Mouse (Mus musculus) embryonic facial prominence, embryonic 11.5 days (tissue): Measurements from ENCODE around the gene Fam13c. TPM values are rescaled to one million over a fixed set of nuclear protein-coding genes. Genes with fewer than 3 reads are reported as not detected.

ENCODE experiments used
- ATAC-seq: fragments of 200-750 bp; cut with Nextera tagmentation; replicated peaks from 2 replicates; pipeline ENCODE4 v1.8.0; 2017; ENCODE audit warnings: low read depth; ENCODE audit not compliant: insufficient number of reproducible peaks, low FRiP score, low TSS enrichment
- DNase-seq: peaks from one replicate; pipeline ENCODE4 v3.0.0-alpha.2; 2015; ENCODE audit warnings: low spot score
- H3K27ac ChIP-seq: fragments of 300-500 bp; sonication (generic); replicated peaks from 2 replicates; pipeline ENCODE4 v1.5.1; 2014; ENCODE audit warnings: mild to moderate bottlenecking, low read depth, low read length, control low read depth
- H3K27me3 ChIP-seq: fragments of 300-500 bp; sonication (generic); 2 replicates; pipeline ENCODE4 v1.6.1; 2014; ENCODE audit warnings: mild to moderate bottlenecking, low read length, moderate library complexity, mixed read lengths; ENCODE audit not compliant: control insufficient read depth, insufficient read depth
- H3K36me3 ChIP-seq: fragments of 300-500 bp; sonication (generic); replicated peaks from 2 replicates; pipeline ENCODE4 v1.6.1; 2014; ENCODE audit warnings: low read depth, mild to moderate bottlenecking, low read length, moderate library complexity, mixed read lengths; ENCODE audit not compliant: control insufficient read depth, insufficient read depth
- H3K4me1 ChIP-seq: fragments of 300-500 bp; sonication (generic); 2 replicates; pipeline ENCODE4 v1.6.1; 2014; ENCODE audit warnings: low read length, mixed read lengths; ENCODE audit not compliant: control insufficient read depth, insufficient read depth
- H3K4me2 ChIP-seq: fragments of 300-500 bp; sonication (generic); 2 replicates; pipeline ENCODE4 v1.6.1; 2014; ENCODE audit warnings: low read depth, mild to moderate bottlenecking, control low read depth, low read length, moderate library complexity
- H3K4me3 ChIP-seq: fragments of 300-500 bp; sonication (generic); 2 replicates; pipeline ENCODE4 v1.5.1; 2014; ENCODE audit warnings: low read depth, low read length, control low read depth
- H3K9ac ChIP-seq: fragments of 300-500 bp; sonication (generic); replicated peaks from 2 replicates; pipeline ENCODE4 v1.6.1; 2014; ENCODE audit warnings: mild to moderate bottlenecking, control low read depth, low read length
- H3K9me3 ChIP-seq: fragments of 300-500 bp; sonication (generic); replicated peaks from 2 replicates; pipeline ENCODE4 v1.6.1; 2016; ENCODE audit warnings: mild to moderate bottlenecking, low read length, inconsistent platforms, mixed read lengths; ENCODE audit not compliant: control insufficient read depth
- WGBS: fragments of 180-500 bp; shearing (Covaris S2); extraction: QIAGEN DNeasy Blood & Tissue Kit; methylation state at CpG from one replicate; pipeline ENCODE4 v1.1.7; 2014; 5-methylcytosine and 5-hydroxymethylcytosine counted together
- polyA plus RNA-seq: library from polyadenylated mRNA; unstranded; fragments of >200 nt; fragmentation: Nextera tagmentation; extraction: Ambion mirVana; gene quantifications from 2 replicates; pipeline ENCODE4 v1.2.1, GENCODE M21; 2014

Fam13c gene
- polyA plus RNA-seq, 1 experiment from 2014 or later, result 11.4 TPM

DNA sequence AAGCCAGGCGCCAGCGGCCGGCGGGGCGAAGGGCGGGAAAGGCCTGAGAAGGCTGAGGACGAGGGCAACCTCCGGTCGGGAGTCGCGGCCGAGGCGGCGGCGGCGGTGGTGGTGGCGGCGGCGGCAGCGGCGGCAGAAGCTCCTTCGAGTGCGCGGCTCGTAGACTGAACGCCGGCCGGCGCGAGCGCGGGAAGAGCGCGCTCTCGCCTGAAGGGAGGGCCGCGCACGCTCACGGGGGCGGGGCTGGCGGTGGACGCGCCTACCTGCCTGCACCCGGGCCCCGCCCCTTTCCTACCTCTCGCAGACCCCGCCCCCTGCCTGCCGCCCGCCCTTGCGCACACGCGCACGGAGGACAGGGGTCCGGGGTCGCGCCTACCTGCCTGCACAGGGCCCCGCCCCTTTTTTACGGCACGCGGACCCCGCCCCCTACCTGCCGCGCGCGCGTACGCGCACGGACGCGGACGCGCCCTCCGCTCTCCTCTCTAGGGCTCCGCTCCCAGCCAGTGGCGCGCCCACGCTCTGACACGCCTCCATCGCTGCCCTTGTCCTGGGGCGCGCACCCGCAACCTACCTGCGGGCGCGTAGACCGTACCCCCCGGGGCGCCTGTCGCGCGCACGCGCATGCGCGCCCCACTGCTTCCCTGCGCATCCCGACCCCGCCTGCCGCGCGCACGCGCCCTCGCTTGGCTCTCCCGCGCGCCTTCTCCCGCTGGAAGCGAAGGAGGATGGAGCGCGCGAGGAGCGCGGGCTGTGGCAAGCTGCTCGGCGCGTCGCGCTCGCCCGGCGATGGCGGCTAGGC, 159.0 kb downstream of the Fam13c start:
- peaks cover 8% of the 10 kb centered on the region for H3K27me3 ChIP-seq
- peak overlapping the region; percentile 57 for H3K9ac ChIP-seq
- peak overlapping the region; percentile 68 for H3K4me3 ChIP-seq
- H3K4me1 ChIP-seq, result no peaks in the 10 kb centered on the region
- WGBS, result under 1% methylated on average over 85 of the region's 124 CpGs
- no peaks in the 10 kb centered on the region for H3K36me3 ChIP-seq
- peak; percentile 94 for ATAC-seq
- DNase-seq, result peak; percentile 85
- no peak overlapping the region; the same call in 1 of the 2 replicates for H3K27ac ChIP-seq
- H3K9me3 ChIP-seq, result no peaks in the 10 kb centered on the region
- H3K4me2 ChIP-seq, result peak overlapping the region; percentile 97

DNA sequence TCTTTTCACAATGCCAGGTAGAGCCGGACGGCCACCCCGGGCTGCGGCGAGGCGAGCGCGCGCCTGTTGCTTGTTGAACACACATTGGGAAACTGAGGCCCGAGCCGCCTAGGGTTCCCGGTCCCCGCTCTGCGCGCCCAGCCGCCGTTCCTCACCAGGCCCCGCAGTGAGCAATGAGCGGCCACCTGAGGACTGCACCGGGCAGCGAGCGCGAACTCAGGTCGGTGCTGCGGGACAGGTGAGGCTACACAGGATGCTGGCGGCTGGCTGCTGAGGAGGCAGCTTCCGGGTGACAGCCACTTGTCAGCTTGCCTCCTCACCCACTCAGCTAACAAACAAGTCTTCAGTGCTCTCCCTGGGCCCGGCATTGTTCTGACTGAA, 159.6 kb downstream of the Fam13c start:
- no peak for ATAC-seq
- Histone ChIP-seq H3K27ac (no peak overlapping the region), H3K4me3 (peak overlapping the region; percentile 68)

More for the DNA sequence above, 159.6 kb downstream of the Fam13c start:
- peaks cover 8% of the 10 kb centered on the region for H3K27me3 ChIP-seq
- peak overlapping the region; percentile 50 for H3K9ac ChIP-seq
- H3K36me3 ChIP-seq, result no peaks in the 10 kb centered on the region
- 1% methylated on average over 23 of the region's 28 CpGs for WGBS
- no peaks in the 10 kb centered on the region for H3K9me3 ChIP-seq
- no peak for DNase-seq
- no peaks in the 10 kb centered on the region for H3K4me1 ChIP-seq
- peak overlapping the region; percentile 97 for H3K4me2 ChIP-seq

Other genes starting within 250 kb of the Fam13c start
- gene Mrln, start 235.8 kb upstream of the Fam13c start, polyA plus RNA-seq, result 3.9 and 6.1 TPM in 2 replicates
- 0.69 and 0.84 TPM in 2 replicates for gene Slc16a9, start 195.4 kb upstream of the Fam13c start, polyA plus RNA-seq
- gene Phyhipl, start 215.5 kb downstream of the Fam13c start, polyA plus RNA-seq, result 10.0 and 15.8 TPM in 2 replicates